Comparison of ENCODE assay signal across 8 mouse cellular contexts in genomic region chr10:115252321-115252757, GRCm38 (mm10). TPM values are rescaled to one million over a fixed set of nuclear protein-coding genes. Genes with fewer than 3 reads are reported as not detected.
DNase-seq lines count a peak whose midpoint lies in the region; ATAC-seq and TF ChIP-seq lines count a peak whose summit lies in the region.

No protein-coding gene starts in this region.

- TF ChIP-seq POLR2A in myocyte (IDR thresholded peaks at IDR 0.05; ENCODE audit: insufficient read length, low read depth), result no peak

- H3K4me1 ChIP-seq in hindbrain, embryonic 14.5 days (replicated peaks; ENCODE audit: control insufficient read depth, insufficient read depth, low read length), result peaks cover 12% of the 10 kb centered on the region
- peaks cover 41% of the 10 kb centered on the region for H3K4me1 ChIP-seq in liver, embryonic 12.5 days

- H3K27me3 ChIP-seq in hindbrain, embryonic 14.5 days (ENCODE audit: control insufficient read depth, insufficient read depth, low read length), result no peaks in the 10 kb centered on the region
- H3K27me3 ChIP-seq in liver, embryonic 12.5 days (replicated peaks), result no peaks in the 10 kb centered on the region
- H3K27me3 ChIP-seq in myocyte (ENCODE audit: control insufficient read depth, insufficient read depth, insufficient read length), result no peaks in the 10 kb centered on the region

- peak overlapping the region; percentile 79 for H3K4me2 ChIP-seq in hindbrain, embryonic 14.5 days (replicated peaks)
- H3K4me2 ChIP-seq in liver, embryonic 12.5 days, result peak overlapping the region; percentile 93
- peak overlapping the region; percentile 87 for H3K4me2 ChIP-seq in myocyte (ENCODE audit: low read depth)

- peaks cover 38% of the 10 kb centered on the region for H3K79me2 ChIP-seq in myocyte (ENCODE audit: control insufficient read depth, insufficient read depth)

- H3K27ac ChIP-seq in hindbrain, embryonic 14.5 days, result no peak overlapping the region
- H3K27ac ChIP-seq in liver, embryonic 12.5 days, result peak overlapping the region; percentile 88

- H3K9me3 ChIP-seq in hindbrain, embryonic 14.5 days (ENCODE audit: control insufficient read depth, low read length), result no peaks in the 10 kb centered on the region
- H3K9me3 ChIP-seq in liver, embryonic 12.5 days (replicated peaks), result no peaks in the 10 kb centered on the region

- no peak overlapping the region for H3ac ChIP-seq in myocyte (ENCODE audit: control insufficient read depth, insufficient read length)

- WGBS in hindbrain, embryonic 14.5 days, result 15% methylated on average over 10 of the region's 10 CpGs
- WGBS in liver, embryonic 12.5 days (ENCODE audit: insufficient replicate concordance), result 1% methylated on average over 10 of the region's 10 CpGs

- H3K4me3 ChIP-seq in hindbrain, embryonic 14.5 days (replicated peaks; ENCODE audit: low read length), result peak overlapping the region; percentile 83
- peak overlapping the region; percentile 91 for H3K4me3 ChIP-seq in liver, embryonic 12.5 days
- H3K4me3 ChIP-seq in myocyte, result peak overlapping the region; percentile 67

- no peaks in the 10 kb centered on the region for H3K36me3 ChIP-seq in hindbrain, embryonic 14.5 days (replicated peaks; ENCODE audit: control insufficient read depth, insufficient read depth)
- H3K36me3 ChIP-seq in liver, embryonic 12.5 days, result no peaks in the 10 kb centered on the region
- no peaks in the 10 kb centered on the region for H3K36me3 ChIP-seq in myocyte (ENCODE audit: control insufficient read depth, insufficient read depth)

- H3K9ac ChIP-seq in hindbrain, embryonic 14.5 days, result peak overlapping the region; percentile 75
- H3K9ac ChIP-seq in liver, embryonic 12.5 days, result peak overlapping the region; percentile 67

- DNase-seq in ovary, postnatal 14 days (ENCODE audit: low spot score), result peak; percentile 6
- no peak for DNase-seq in ovary, adult 18-20 months (ENCODE audit: low spot score)
- no peak for DNase-seq in hindbrain, embryonic 14.5 days (ENCODE audit: low spot score)
- DNase-seq in right cerebral cortex, postnatal 14 days, result no peak
- no peak for DNase-seq in right cerebral cortex, postnatal 25 days

- peak; percentile 55 for ATAC-seq in erythroid progenitor cell, adult 5-6 weeks (replicated peaks; ENCODE audit: low FRiP score, poor library complexity, severe bottlenecking)
- ATAC-seq in hindbrain, embryonic 14.5 days (ENCODE audit: low FRiP score), result no peak
- peak; percentile 42 for ATAC-seq in liver, embryonic 12.5 days

TF ChIP-seq in myocyte, 11 proteins besides CTCF, POLR2A, EP300 and RAD21:
- TF ChIP-seq TCF12 (IDR thresholded peaks at IDR 0.05; ENCODE audit: insufficient read depth, poor library complexity, severe bottlenecking), result no peak
- no peak for TF ChIP-seq USF1 (IDR thresholded peaks at IDR 0.05; ENCODE audit: low read depth)
- TF ChIP-seq MYOD1 (IDR thresholded peaks at IDR 0.05; ENCODE audit: control insufficient read depth in 1 of 3, insufficient read length in 2 of 3, low read depth in 2 of 3), result no peak
- TF ChIP-seq E2F4 (IDR thresholded peaks at IDR 0.05; ENCODE audit: insufficient read depth), result no peak
- TF ChIP-seq POLR2AphosphoS2 (IDR thresholded peaks at IDR 0.05; ENCODE audit: insufficient read length, low read depth), result no peak
- no peak for TF ChIP-seq TCF3 (IDR thresholded peaks at IDR 0.05; ENCODE audit: insufficient read length, low read depth)
- no peak for TF ChIP-seq MYOG (IDR thresholded peaks at IDR 0.05; ENCODE audit: control insufficient read depth in 1 of 3, insufficient read depth in 1 of 3, insufficient read length in 2 of 3, low read depth in 2 of 3)
- no peak for TF ChIP-seq CEBPB (IDR thresholded peaks at IDR 0.05; ENCODE audit: insufficient read depth, poor library complexity, severe bottlenecking)
- TF ChIP-seq REST (IDR thresholded peaks at IDR 0.05; ENCODE audit: insufficient read depth, insufficient read length), result no peak
- TF ChIP-seq SRF (IDR thresholded peaks at IDR 0.05; ENCODE audit: control insufficient read depth, insufficient read length, low read depth), result no peak
- no peak for TF ChIP-seq MAX (IDR thresholded peaks at IDR 0.05; ENCODE audit: low read depth)

RNA-seq across cellular contexts. Expression of gene Tbc1d15, which starts 1.1 kb away (rescaled TPM):
- total RNA-seq in erythroid progenitor cell, adult 5-6 weeks (2015; ENCODE audit: low replicate concordance), result 38.1 and 41.4 TPM in 2 replicates
- total RNA-seq in erythroid progenitor cell, adult 5-6 weeks (2017; ENCODE audit: low replicate concordance), result 38.0 and 49.1 TPM in 2 replicates
- 35.0 and 45.0 TPM in 2 replicates for polyA plus RNA-seq in hindbrain, embryonic 14.5 days (2014; fragmentation: Nextera tagmentation; extraction: Ambion mirVana)
- 45.0 and 46.8 TPM in 2 replicates for polyA plus RNA-seq in liver, embryonic 12.5 days (2016; fragmentation: Nextera tagmentation; extraction: Ambion mirVana)
- polyA plus RNA-seq in myocyte (2012; fragmentation: generic; extraction: Trizol), result 19.8 TPM
